Mouse (Mus musculus) heart, embryonic 14.5 days (tissue): ENCODE results near the gene Zfp978. TPM values are rescaled to one million over a fixed set of nuclear protein-coding genes. Genes with fewer than 3 reads are reported as not detected.
"Not testable (repeated sequence)": the region's sequence is repeated elsewhere in the genome, so short reads cannot be mapped to it uniquely, and the experiment has no call there.

ENCODE experiments used
- ATAC-seq: fragments of 200-750 bp; cut with Nextera tagmentation; 2 replicates; pipeline ENCODE4 v1.8.0; 2017; ENCODE audit warnings: low read depth, moderate TSS enrichment; ENCODE audit not compliant: insufficient number of reproducible peaks, insufficient read depth, low FRiP score
- H3K27ac ChIP-seq, 2 experiments: fragments of 200-500 bp in 1 of 2; fragments of 300-500 bp in 1 of 2; sonication (generic) in 1 of 2; replicated peaks in 1 of 2; 2 replicates each; pipeline ENCODE4 v1.5.1; 2012 to 2014; ENCODE audit warnings: low read depth in 2 of 2, low read length in 2 of 2, control low read depth in 1 of 2, mild to moderate bottlenecking in 1 of 2, mixed read lengths in 1 of 2; ENCODE audit not compliant: control insufficient read depth in 1 of 2, insufficient read depth in 1 of 2
- H3K27me3 ChIP-seq: fragments of 300-500 bp; sonication (generic); 2 replicates; pipeline ENCODE4 v1.6.1; 2014; ENCODE audit warnings: mild to moderate bottlenecking, low read length, control low read depth; ENCODE audit not compliant: control insufficient read depth, insufficient read depth
- H3K36me3 ChIP-seq: fragments of 300-500 bp; sonication (generic); 2 replicates; pipeline ENCODE4 v1.6.1; 2014; ENCODE audit warnings: mild to moderate bottlenecking, control low read depth, low read length, mixed read lengths; ENCODE audit not compliant: control insufficient read depth, insufficient read depth
- H3K4me1 ChIP-seq, 2 experiments: fragments of 200-500 bp in 1 of 2; fragments of 300-500 bp in 1 of 2; sonication (generic) in 1 of 2; 2 replicates each; pipeline ENCODE4 v1.6.1; 2012 to 2014; ENCODE audit warnings: low read length in 2 of 2, control low read depth in 1 of 2, mixed read lengths in 1 of 2; ENCODE audit not compliant: control insufficient read depth in 2 of 2, insufficient read depth in 2 of 2
- H3K4me2 ChIP-seq: fragments of 300-500 bp; sonication (generic); 2 replicates; pipeline ENCODE4 v1.6.1; 2014; ENCODE audit warnings: mild to moderate bottlenecking, low read length
- H3K4me3 ChIP-seq, 2 experiments: fragments of 200-500 bp in 1 of 2; fragments of 300-500 bp in 1 of 2; sonication (generic) in 1 of 2; 2 replicates each; pipeline ENCODE4 v1.5.1; 2012 to 2014; ENCODE audit warnings: low read length in 2 of 2, mild to moderate bottlenecking in 2 of 2, control low read depth in 1 of 2, low read depth in 1 of 2, moderate library complexity in 1 of 2; ENCODE audit not compliant: control insufficient read depth in 1 of 2, insufficient read depth in 1 of 2
- H3K9ac ChIP-seq: fragments of 300-500 bp; sonication (generic); 2 replicates; pipeline ENCODE4 v1.6.1; 2014; ENCODE audit warnings: mild to moderate bottlenecking, low read length
- H3K9me3 ChIP-seq: fragments of 300-500 bp; sonication (generic); 2 replicates; pipeline ENCODE4 v1.6.1; 2016; ENCODE audit warnings: low read length, control low read depth; ENCODE audit not compliant: control insufficient read depth
- WGBS: fragments of 180-500 bp; shearing (Covaris S2); extraction: QIAGEN DNeasy Blood & Tissue Kit; methylation state at CpG from one replicate; pipeline ENCODE4 v1.1.7; 2014; 5-methylcytosine and 5-hydroxymethylcytosine counted together
- polyA plus RNA-seq: library from polyadenylated mRNA; unstranded; fragments of >200 nt; fragmentation: Nextera tagmentation; extraction: Ambion mirVana; gene quantifications from 2 replicates; pipeline ENCODE4 v1.2.1, GENCODE M21; 2014

Gene Zfp978
- polyA plus RNA-seq, 1 experiment from 2014 or later = not detected

DNA sequence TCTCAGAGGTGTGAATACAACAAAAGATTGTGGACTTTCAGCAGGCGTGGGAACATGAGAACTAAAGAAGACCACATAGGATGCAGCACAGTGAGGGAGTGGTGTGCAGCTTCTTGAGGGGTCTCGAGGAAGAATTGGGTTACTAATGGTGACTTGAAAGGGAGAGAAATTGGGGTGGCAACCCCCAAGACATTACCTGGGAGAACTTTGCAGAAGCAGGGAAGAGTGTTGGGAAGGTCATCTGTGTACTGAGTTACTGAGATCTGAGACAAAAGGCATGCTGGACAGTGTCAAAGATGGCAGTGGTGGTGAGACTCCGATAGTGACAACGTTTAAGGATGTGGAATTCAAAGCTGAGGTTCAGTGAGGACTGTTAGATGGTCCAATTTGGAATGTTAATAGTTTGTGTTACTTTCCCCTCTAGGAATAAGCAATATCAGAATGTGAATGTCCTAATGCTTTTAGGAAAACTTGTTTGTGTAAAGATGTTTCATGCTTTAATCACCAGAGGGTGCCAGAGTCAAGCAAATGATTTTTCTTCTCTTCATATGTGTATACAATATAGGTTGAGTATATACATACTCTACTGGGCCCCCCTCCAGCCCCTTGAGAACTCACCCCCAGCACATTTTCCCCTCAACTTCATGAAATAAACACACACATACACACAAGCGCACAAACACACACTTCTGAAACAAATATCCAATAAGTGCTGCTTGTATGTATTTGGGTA lies 64.7 kb downstream of the Zfp978 start:
- not testable (repeated sequence) for H3K4me2 ChIP-seq, H3K27me3 ChIP-seq, H3K9ac ChIP-seq, H3K4me3 ChIP-seq, H3K27ac ChIP-seq, H3K4me1 ChIP-seq, H3K36me3 ChIP-seq
- 0 out of 2 replicates have a peak, but pooled peaks have one; percentile 5 for ATAC-seq
- H3K9me3 ChIP-seq = peaks cover 43% of the 10 kb centered on the region
- WGBS = 45% methylated on average over 5 of the region's 5 CpGs

DNA sequence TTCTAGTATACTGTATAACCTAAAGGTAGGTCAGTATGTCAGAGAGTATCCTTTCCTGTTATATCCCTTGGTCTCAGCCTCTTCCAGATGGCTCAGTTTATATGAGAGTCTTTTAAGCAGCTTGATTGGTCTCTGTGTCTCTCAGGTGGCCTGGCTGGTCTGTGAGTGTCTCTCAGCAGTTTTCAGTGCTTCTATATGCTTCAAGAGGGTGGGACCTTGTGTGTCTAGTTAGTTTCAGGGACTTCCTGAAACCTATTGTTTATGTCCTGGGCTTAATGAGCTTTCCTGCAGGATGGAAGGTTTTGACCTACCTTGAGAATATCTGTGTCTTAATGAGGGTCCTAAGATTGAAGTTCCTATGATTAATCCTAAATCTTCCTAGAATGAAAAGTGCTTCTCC lies 69.5 kb downstream of the Zfp978 start:
- no peak overlapping the region for H3K9ac ChIP-seq
- H3K4me2 ChIP-seq = no peak overlapping the region
- no peak overlapping the region for H3K27ac ChIP-seq
- no peak overlapping the region for H3K4me3 ChIP-seq
- H3K4me1 ChIP-seq = no peaks in the 10 kb centered on the region
- H3K9me3 ChIP-seq = peaks cover 42% of the 10 kb centered on the region
- no peaks in the 10 kb centered on the region for H3K27me3 ChIP-seq
- no peak for ATAC-seq
- no peaks in the 10 kb centered on the region for H3K36me3 ChIP-seq

DNA sequence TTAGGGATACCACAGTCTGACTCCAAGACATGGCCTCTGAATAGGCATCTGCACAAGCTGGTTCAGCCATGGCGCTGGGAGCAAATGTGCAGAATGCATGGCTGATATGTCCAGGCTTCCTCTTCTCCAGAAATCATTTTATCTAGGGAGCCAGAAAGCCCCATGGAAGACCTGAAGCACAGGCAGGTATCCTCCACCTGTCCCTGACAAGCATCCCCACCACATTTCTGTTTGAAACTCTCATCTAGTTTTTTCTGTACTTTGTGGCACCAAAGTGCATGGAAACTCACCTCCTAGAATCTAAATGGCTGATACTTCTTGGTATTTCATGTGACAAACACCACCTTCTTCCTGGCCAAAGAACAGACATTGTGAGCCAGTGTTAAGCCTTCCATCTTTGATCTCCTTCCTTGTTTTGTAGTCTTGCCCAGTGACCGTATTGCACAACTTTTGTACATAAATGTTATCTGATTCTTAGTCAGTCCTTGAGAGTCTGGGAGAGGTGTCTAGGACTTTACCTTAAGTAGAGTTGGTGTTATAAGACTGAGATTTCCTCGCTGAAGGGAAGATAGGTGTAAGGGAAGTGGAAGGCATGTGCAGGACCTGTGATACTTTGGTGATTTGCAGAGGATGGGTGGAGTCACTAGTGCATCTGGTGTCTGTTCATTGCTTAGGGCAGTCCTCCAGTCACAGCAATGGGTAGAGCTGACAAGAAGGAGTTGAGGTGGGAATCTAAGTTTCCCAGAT lies 70.8 kb downstream of the Zfp978 start:
- H3K4me1 ChIP-seq, H3K4me2 ChIP-seq, H3K4me3 ChIP-seq, H3K9ac ChIP-seq, H3K27me3 ChIP-seq, H3K36me3 ChIP-seq, H3K27ac ChIP-seq: not testable (repeated sequence)
- ATAC-seq = peak; percentile 29
- peaks cover 44% of the 10 kb centered on the region for H3K9me3 ChIP-seq
- WGBS = 71% methylated on average over 3 of the region's 3 CpGs

DNA sequence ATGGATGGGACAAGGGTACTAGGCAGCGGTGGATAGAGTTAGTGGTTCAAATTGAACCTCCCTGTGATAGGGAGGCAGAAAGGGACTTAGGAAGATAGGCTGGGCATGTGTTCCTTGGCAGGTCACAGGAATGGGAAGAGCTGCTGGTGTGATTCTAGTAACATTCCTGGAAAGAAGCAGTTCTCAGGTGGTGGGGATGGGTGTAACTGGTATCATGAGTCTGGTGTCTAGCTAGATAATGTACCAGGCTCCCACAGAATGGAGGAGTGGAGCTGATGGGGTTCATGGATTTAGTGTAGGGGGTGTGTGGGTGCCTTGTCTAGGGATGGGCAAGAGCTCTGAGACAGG lies 71.3 kb downstream of the Zfp978 start:
- Histone ChIP-seq H3K4me2 (no peak overlapping the region), H3K4me1 (no peaks in the 10 kb centered on the region), H3K27ac (no peak overlapping the region), H3K4me3 (no peak overlapping the region), H3K27me3 (no peaks in the 10 kb centered on the region), H3K9me3 (peaks cover 48% of the 10 kb centered on the region), H3K36me3 (no peaks in the 10 kb centered on the region), H3K9ac (no peak overlapping the region)
- WGBS = 83% methylated on average over 1 of the region's 1 CpGs
- no peak; the same call in none of the 2 replicates for ATAC-seq

DNA sequence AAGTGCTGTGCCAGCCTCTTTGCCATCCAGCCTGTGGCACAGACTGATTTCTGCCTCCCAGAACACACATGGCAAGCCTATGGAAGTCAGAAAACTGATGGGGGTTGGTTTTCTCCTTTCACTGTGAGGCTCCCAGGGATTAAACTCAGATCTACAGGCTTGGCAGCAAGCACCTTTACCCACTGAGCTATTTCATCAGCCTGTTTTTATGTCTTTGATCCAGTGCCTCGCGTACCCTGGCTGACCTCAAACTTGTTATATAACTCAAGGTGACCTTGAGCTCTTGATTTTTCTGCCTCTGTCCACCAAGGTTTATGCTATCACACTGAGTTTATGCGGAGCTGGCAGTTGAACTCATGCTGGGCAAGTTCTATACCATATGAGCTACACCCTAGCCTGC lies 71.9 kb downstream of the Zfp978 start:
- Histone ChIP-seq H3K4me1 (no peaks in the 10 kb centered on the region), H3K27me3 (no peaks in the 10 kb centered on the region), H3K4me2 (no peak overlapping the region), H3K9ac (no peak overlapping the region), H3K27ac (no peak overlapping the region), H3K4me3 (no peak overlapping the region), H3K36me3 (no peaks in the 10 kb centered on the region), H3K9me3 (peaks cover 48% of the 10 kb centered on the region)
- peak; percentile 11; the same call in 1 of the 2 replicates for ATAC-seq
- 36% methylated on average over 3 of the region's 3 CpGs for WGBS

DNA sequence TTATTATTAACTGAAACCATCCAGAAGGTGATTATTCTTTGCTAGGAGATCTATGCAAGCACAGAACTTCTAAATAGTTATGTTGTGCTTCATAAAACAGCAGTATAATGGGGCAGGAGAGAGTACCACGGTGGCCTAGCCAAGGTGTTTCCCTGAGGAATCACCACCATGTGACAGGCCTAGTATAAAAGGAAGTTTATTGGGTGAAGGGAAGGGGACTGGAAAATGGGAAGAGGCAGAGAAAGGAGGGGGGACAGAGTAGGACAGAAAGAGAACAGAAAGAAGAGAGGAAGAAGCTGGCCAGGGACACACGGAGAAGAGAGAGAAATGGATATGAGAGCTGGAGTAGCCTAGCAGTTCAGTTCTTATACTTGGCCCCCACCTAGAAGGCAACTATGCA lies 72.8 kb downstream of the Zfp978 start:
- WGBS = 43% methylated on average over 2 of the region's 2 CpGs
- Histone ChIP-seq H3K27me3 (no peaks in the 10 kb centered on the region), H3K9ac (no peak overlapping the region), H3K4me1 (no peaks in the 10 kb centered on the region), H3K27ac (no peak overlapping the region), H3K9me3 (peaks cover 47% of the 10 kb centered on the region), H3K4me2 (no peak overlapping the region), H3K36me3 (no peaks in the 10 kb centered on the region), H3K4me3 (no peak overlapping the region)
- 0 out of 2 replicates have a peak, but pooled peaks have one; percentile 10 for ATAC-seq
